Mouse (Mus musculus) bone marrow, adult 2 months (tissue): ENCODE results near the gene Cyb561a3. TPM values are rescaled to one million over a fixed set of nuclear protein-coding genes. Genes with fewer than 3 reads are reported as not detected.
A peak's percentile ranks its signal among the peaks of the same experiment; 100 is the strongest.

Experiments
- H3K27ac ChIP-seq: fragments of 200-500 bp; 2 replicates; pipeline ENCODE4 v1.5.1; 2012; ENCODE audit warnings: low read depth, mild to moderate bottlenecking, control low read depth, inconsistent platforms, low read length; ENCODE audit not compliant: control insufficient read depth, poor library complexity, insufficient read depth
- H3K4me1 ChIP-seq: fragments of 200-500 bp; 2 replicates; pipeline ENCODE4 v1.6.1; 2011; ENCODE audit warnings: low read length; ENCODE audit not compliant: control insufficient read depth, insufficient read depth
- H3K4me3 ChIP-seq: fragments of 200-500 bp; replicated peaks from 2 replicates; pipeline ENCODE3; 2011; ENCODE audit warnings: mild to moderate bottlenecking, low read depth, low read length, control low read depth; ENCODE audit not compliant: control insufficient read depth
- CTCF ChIP-seq: fragments of 200-500 bp; IDR thresholded peaks from 2 replicates; pipeline ENCODE4 v1.5.1; 2011; ENCODE audit warnings: low read length, control low read depth; ENCODE audit not compliant: control insufficient read depth, insufficient read depth
- POLR2A ChIP-seq: fragments of 200-500 bp; IDR thresholded peaks from 2 replicates; pipeline ENCODE4 v1.6.1; 2011; ENCODE audit warnings: low read depth, mild to moderate bottlenecking, control low read depth, low read length, borderline replicate concordance; ENCODE audit not compliant: control insufficient read depth
- WGBS: fragments of 180-500 bp; shearing (Covaris S2); methylation state at CpG from one replicate; pipeline ENCODE4 v1.1.7; 2018; 5-methylcytosine and 5-hydroxymethylcytosine counted together
- polyA plus RNA-seq: library from polyadenylated mRNA; stranded (reverse); fragments of >200 nt; gene quantifications from 2 replicates; pipeline ENCODE4 v1.2.4, GENCODE M21; 2011; ENCODE audit warnings: low replicate concordance; ENCODE audit not compliant: missing spikeins, insufficient read depth, insufficient read length

Gene Cyb561a3
- polyA plus RNA-seq, 1 experiment = 34.4 TPM

DNA sequence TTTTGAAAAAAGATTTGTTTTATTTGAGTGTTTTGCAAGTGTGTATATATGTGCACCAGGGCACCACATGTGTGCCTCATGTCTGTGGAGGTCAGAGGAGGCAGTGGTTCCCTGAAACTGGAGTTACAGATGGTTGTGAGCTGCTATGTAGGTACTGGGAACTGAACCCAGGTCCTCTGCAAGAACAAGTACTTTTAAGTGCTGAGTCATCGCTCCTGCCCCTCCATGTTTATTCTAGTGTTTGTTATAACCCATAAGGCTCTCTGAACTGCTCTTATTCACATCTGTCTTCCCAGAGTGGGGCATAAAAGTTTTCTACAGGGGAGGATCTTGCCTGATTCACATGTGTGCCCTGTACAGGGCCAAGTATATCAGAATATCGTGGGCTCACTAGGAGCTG lies 22.7 kb downstream of the Cyb561a3 start:
- H3K4me3 ChIP-seq = no peak overlapping the region
- H3K4me1 ChIP-seq = peaks cover 2% of the 10 kb centered on the region; the same call in 1 of the 2 replicates
- TF ChIP-seq CTCF (no peak), POLR2A (no peak)
- H3K27ac ChIP-seq = no peak overlapping the region
- 91% methylated on average over 2 of the region's 2 CpGs for WGBS

DNA sequence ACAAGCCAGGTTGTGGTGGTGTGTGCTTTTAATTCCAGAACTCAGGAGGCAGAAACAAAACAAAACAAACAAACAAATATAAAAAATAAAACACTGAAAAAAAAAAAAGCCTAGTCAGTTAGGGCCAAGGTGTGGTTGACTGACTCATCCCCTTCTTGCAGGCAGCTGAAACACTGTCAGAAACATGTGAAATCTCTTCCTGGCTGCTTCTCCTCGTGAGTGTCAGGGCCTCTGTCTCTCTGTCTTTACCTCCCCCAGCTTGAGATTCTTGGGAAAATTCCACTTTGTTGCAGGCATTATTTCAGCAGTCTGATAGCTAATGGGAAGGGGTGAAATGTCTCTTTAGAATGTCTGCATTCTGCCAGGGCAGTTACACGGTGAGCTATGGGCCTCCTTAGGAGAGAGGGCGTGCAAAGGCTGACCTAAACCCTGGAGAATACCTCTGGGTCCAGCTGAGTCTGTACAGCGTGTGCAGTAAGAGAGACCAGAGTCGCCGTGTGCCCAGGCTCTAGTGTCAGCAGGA lies 25.3 kb downstream of the Cyb561a3 start:
- Histone ChIP-seq H3K4me3 (no peak overlapping the region), H3K4me1 (peaks cover 2% of the 10 kb centered on the region; the same call in 1 of the 2 replicates), H3K27ac (peak overlapping the region; percentile 60)
- WGBS = 14% methylated on average over 6 of the region's 6 CpGs
- TF ChIP-seq POLR2A (no peak), CTCF (no peak)

GRCm38 (mm10) chr19:10602787-10603186 lies 25.8 kb downstream of the Cyb561a3 start:
- WGBS = 2% methylated on average over 9 of the region's 9 CpGs
- Histone ChIP-seq H3K4me1 (peaks cover 2% of the 10 kb centered on the region; the same call in 1 of the 2 replicates), H3K4me3 (no peak overlapping the region), H3K27ac (peak overlapping the region; percentile 60)
- no peak for TF ChIP-seq POLR2A
- peak; percentile 94 for TF ChIP-seq CTCF

DNA sequence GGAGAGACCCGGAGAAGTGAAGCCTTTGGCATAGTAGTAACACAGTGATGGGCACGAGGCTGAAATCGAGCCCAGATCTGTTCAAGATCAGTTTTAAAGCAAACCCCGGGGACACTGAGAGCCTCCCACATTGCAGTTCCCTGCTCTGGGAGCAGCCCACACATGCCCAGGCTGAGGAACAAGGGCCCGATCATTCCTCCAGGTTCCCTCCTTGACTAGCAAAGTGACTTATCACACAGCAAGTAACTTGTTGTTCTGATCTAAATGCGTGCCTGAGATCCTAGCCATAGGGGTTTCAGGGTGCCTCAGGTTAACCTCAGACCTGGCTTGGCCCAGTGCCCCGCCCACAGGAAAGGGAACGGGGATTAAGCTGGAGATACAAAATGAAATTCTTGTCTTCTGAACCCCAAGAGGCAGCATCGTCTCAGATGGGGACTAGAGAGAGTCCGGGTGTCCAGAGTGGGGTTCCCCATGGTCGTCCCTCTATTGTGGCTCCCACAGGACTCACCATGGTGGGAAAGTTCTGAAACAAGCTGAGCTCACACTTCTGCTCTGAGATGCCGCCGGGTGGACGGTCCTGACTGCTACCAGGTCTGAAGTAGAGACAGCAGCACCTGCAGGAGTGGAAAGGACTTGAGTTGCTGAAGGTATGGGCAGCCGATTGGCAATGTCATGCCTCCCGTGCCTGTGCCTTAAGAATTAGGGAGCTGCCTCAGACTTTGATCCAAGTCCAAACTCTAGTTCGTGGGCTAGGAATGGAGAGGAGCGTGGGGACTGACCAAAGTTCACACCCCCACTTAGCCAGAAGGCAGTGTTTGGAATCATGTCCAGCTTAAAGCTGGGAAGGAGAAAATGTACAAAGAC lies 26.9 kb downstream of the Cyb561a3 start:
- no peak overlapping the region for H3K4me3 ChIP-seq
- H3K27ac ChIP-seq = no peak overlapping the region
- peaks cover 2% of the 10 kb centered on the region; the same call in 1 of the 2 replicates for H3K4me1 ChIP-seq
- 76% methylated on average over 18 of the region's 18 CpGs for WGBS
- no peak for TF ChIP-seq POLR2A

- Histone ChIP-seq H3K4me3 (peak overlapping the region; percentile 36), H3K4me1 (peaks cover 2% of the 10 kb centered on the region; the same call in 1 of the 2 replicates), H3K27ac (no peak overlapping the region)
- WGBS = 43% methylated on average over 3 of the region's 3 CpGs
- no peak for TF ChIP-seq CTCF
- TF ChIP-seq POLR2A = no peak
Measured at GRCm38 (mm10) chr19:10604534-10604933, 27.6 kb downstream of the Cyb561a3 start.

DNA sequence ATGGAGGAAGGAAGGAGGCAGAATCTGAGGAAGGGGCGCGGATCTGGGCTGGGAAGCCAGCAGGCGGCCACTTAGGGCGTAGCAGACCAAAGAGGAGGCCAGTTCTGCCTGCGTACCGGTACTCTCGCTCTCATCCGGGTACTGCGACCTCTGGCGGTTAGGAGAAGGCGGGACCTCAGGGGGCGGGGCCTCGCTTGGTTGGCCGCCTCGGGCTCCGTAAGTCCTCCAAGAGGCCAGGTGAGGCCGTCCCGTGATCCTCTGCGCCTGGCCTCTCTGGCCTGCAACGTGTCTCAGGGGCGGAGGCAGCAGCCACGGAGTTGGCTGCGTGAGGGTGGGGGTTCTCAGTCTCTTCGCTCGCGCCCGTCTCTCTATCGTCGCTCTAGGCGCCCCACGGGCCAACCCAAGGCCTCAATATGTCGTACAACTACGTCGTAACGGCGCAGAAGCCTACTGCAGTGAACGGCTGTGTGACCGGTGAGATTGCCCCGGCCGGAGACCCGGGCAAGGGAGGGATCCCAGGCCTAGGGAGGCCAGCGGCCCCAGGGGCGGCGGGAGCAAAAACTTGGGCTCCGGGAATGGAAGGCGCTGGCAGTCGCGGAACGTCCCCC lies 28.4 kb downstream of the Cyb561a3 start, which contains the start of the genes Ddb1 and Tkfc:
TSS of gene Ddb1 (plus strand) at position 35 of the 608 bp plus-strand sequence.
TSS of gene Tkfc (minus strand) at position 362 of the 608 bp plus-strand sequence.
- TF ChIP-seq CTCF (peak; percentile 53), POLR2A (peak; percentile 99)
- H3K27ac ChIP-seq = peak within 1 kb of the TSS; percentile 80
- H3K4me1 ChIP-seq = peaks cover 2% of the 10 kb centered on the region; the same call in 1 of the 2 replicates
- peak within 1 kb of the TSS; percentile 91 for H3K4me3 ChIP-seq
- 0% methylated on average over 49 of the region's 49 CpGs for WGBS

- TF ChIP-seq POLR2A (no peak), CTCF (no peak)
- peak overlapping the region; percentile 80 for H3K27ac ChIP-seq
- H3K4me1 ChIP-seq = peaks cover 2% of the 10 kb centered on the region; the same call in 1 of the 2 replicates
- WGBS = 6% methylated on average over 20 of the region's 20 CpGs
- peak overlapping the region; percentile 91 for H3K4me3 ChIP-seq
Measured at GRCm38 (mm10) chr19:10605901-10606622, 29.1 kb downstream of the Cyb561a3 start.
